Mouse (Mus musculus): ENCODE data around the gene Man2a2.

GRCm38 (mm10) chr7:80368635-80369421 is 2.3 kb downstream of the Man2a2 start:
- TF ChIP-seq CTCF (IDR thresholded peaks at IDR 0.05; ENCODE audit: borderline replicate concordance, insufficient read depth, low read depth, low read length) (no peak), POLR2A (IDR thresholded peaks at IDR 0.05; ENCODE audit: borderline replicate concordance, insufficient read depth, low read length) (no peak)

Measured in cerebellum, adult 2 months (tissue).